Mouse (Mus musculus): Measurements from ENCODE around the gene Dis3.

Dis3 gene

GRCm38 (mm10) chr14:99099267-99099966 lies at the start of gene Dis3, which contains the start of gene Pibf1:
Dis3 (minus strand) TSS chr14:99099770.
Pibf1 (plus strand) TSS chr14:99099424.
- DNase-seq = peak; percentile 99

- no peak for DNase-seq
Measured at GRCm38 (mm10) chr14:99146841-99147240, 47.3 kb upstream of the Dis3 start.

- peak; percentile 77 for DNase-seq
Measured at GRCm38 (mm10) chr14:99141786-99142633, 42.4 kb upstream of the Dis3 start.

GRCm38 (mm10) chr14:99140036-99140435 lies 40.5 kb upstream of the Dis3 start:
- DNase-seq = no peak

- DNase-seq = no peak
Measured at GRCm38 (mm10) chr14:99136297-99136696, 36.7 kb upstream of the Dis3 start.

GRCm38 (mm10) chr14:99135761-99136160 lies 36.2 kb upstream of the Dis3 start:
- DNase-seq = no peak

GRCm38 (mm10) chr14:99134048-99134447 lies 34.5 kb upstream of the Dis3 start:
- no peak for DNase-seq

- no peak for DNase-seq
Measured at GRCm38 (mm10) chr14:99129050-99129449, 29.5 kb upstream of the Dis3 start.

- DNase-seq = no peak
Measured at GRCm38 (mm10) chr14:99127509-99127908, 27.9 kb upstream of the Dis3 start.

GRCm38 (mm10) chr14:99126713-99127112 lies 27.1 kb upstream of the Dis3 start:
- no peak for DNase-seq

- DNase-seq = no peak
Measured at GRCm38 (mm10) chr14:99124076-99124475, 24.5 kb upstream of the Dis3 start.

GRCm38 (mm10) chr14:99121584-99122339 lies 22.2 kb upstream of the Dis3 start:
- no peak for DNase-seq

- DNase-seq = no peak
Measured at GRCm38 (mm10) chr14:99117576-99117975, 18.0 kb upstream of the Dis3 start.

GRCm38 (mm10) chr14:99108762-99109161 lies 9.2 kb upstream of the Dis3 start:
- DNase-seq = no peak

GRCm38 (mm10) chr14:99107631-99108187 lies 8.1 kb upstream of the Dis3 start:
- DNase-seq = no peak

- DNase-seq = no peak
Measured at GRCm38 (mm10) chr14:99106671-99107070, 7.1 kb upstream of the Dis3 start.

- DNase-seq = no peak
Measured at GRCm38 (mm10) chr14:99104542-99105123, 5.1 kb upstream of the Dis3 start.

GRCm38 (mm10) chr14:99103050-99103449 lies 3.5 kb upstream of the Dis3 start:
- no peak for DNase-seq

- peak; percentile 43 for DNase-seq
Measured at GRCm38 (mm10) chr14:99099967-99100587, 507 bp upstream of the Dis3 start.

- DNase-seq = no peak
Measured at GRCm38 (mm10) chr14:99088947-99089346, 10.6 kb downstream of the Dis3 start.

GRCm38 (mm10) chr14:99071146-99071545 lies 28.4 kb downstream of the Dis3 start:
- DNase-seq = no peak

- no peak for DNase-seq
Measured at GRCm38 (mm10) chr14:99063091-99063490, 36.5 kb downstream of the Dis3 start.

Measured in thymus, postnatal 14 days (tissue).